Mouse (Mus musculus) ZHBTc4 (cell line): ENCODE results near the gene Commd3.

Experiments used
- DNase-seq: peaks from one replicate; pipeline ENCODE4 v3.0.0-alpha.2; 2011; ENCODE audit warnings: low read depth, low spot score

Gene Commd3

GRCm38 (mm10) chr2:18722208-18722830 is 50.1 kb downstream of the Commd3 start:
- DNase-seq, result no peak

DNA sequence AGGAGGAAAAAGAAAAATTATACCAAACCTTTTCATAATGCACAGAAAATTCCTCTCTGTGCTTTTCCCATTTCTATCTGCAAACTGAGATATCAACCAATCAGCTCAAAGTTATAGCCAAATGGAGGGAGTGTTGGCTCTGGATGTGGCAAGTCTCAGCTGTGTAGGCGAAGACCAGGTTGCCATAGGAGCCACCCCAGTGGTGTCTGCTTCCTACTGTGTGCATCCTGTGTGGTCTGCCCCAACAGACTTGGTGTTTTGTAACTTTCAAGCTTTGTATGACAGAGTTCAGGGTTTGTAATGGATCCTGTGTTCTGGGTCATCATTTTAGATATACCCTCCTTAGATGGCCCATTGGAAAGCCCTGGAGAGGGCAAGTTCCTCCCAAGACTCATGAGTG is 52.3 kb downstream of the Commd3 start:
- no peak for DNase-seq
